Mouse (Mus musculus): ENCODE results near the gene Zscan4b.
"Not testable (repeated sequence)": the region's sequence is repeated elsewhere in the genome, so short reads cannot be mapped to it uniquely, and the experiment has no call there.

The Zscan4b gene

GRCm38 (mm10) chr7:10904950-10905349, at the start of gene Zscan4b:
Gene Zscan4b, minus strand, starts transcription at chr7:10905050.
- DNase-seq (ENCODE audit: low read depth, low spot score) = not testable (repeated sequence)
